Mouse (Mus musculus): ENCODE results near the gene Arhgap11a. TPM values are rescaled to one million over a fixed set of nuclear protein-coding genes. Genes with fewer than 3 reads are reported as not detected.
A peak's percentile ranks its signal among the peaks of the same experiment; 100 is the strongest.

Gene Arhgap11a
- polyA plus RNA-seq, 1 experiment from 2014 or later, result 5.2 TPM

DNA sequence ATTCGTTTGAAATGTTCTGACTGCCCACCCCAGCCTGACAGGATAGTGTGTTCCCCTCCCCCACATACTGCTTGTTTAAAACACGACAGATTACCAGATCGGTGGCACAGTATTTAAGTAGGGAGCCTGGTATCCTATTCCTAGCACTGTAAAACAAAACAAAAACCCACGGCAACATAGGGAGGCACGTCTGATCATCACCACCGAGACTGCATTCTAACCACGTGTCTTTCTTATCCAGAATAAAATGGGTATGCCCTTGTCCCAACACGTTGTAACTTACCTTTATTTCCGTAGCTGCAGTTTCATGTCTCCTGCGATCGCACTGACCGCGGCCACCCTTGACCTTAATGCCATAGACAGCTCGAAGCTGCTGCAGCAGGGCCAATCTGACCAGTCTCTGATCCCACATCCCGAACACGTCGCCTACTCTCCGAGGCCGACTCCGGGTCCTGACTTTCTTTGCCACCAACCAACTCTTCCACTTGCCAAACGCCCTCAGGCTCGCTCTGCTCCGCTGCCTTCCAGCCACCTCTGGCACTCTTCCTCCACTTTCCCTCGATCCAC lies 700 bp downstream of the Arhgap11a start:
- peaks cover 13% of the 10 kb centered on the region for H3K4me1 ChIP-seq (ENCODE audit: control insufficient read depth, insufficient read depth, low read depth, low read length)
- WGBS, result 1% methylated on average over 24 of the region's 24 CpGs
- H3K27ac ChIP-seq (ENCODE audit: low read depth, low read length), result no peak overlapping the region
- H3K4me2 ChIP-seq (ENCODE audit: low read length), result peak overlapping the region; percentile 99
- H3K36me3 ChIP-seq (ENCODE audit: control insufficient read depth, insufficient read depth, low read length), result no peaks in the 10 kb centered on the region
- no peaks in the 10 kb centered on the region; the same call in 1 of the 2 replicates for H3K27me3 ChIP-seq (replicated peaks; ENCODE audit: control insufficient read depth, insufficient read depth, low read length)
- peak overlapping the region; percentile 63 for H3K9ac ChIP-seq (ENCODE audit: low read depth, low read length)
- peak; percentile 3 for ATAC-seq
- H3K9me3 ChIP-seq (ENCODE audit: control insufficient read depth, low read length), result no peaks in the 10 kb centered on the region
- H3K4me3 ChIP-seq (ENCODE audit: low read length), result peak overlapping the region; percentile 84

DNA sequence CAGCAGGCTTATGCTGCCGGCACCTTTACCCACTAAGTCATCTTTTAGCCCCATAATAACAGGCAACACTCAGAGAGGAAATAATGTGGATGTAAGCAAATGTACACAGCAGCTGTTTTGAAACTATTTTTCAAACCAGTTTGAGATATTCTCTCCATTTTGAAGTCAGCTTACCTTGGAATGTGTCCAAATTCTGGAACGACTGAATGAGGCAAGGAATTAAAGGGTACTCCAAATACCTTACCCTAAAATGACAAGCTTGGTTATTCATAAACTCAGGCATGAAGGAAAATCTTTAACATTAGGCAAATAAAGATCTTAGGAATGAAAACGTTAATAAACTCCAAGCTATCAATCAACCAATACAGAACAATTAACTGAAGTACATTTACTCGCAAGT lies 3.4 kb downstream of the Arhgap11a start:
- no peaks in the 10 kb centered on the region for H3K9me3 ChIP-seq (ENCODE audit: control insufficient read depth, low read length)
- peaks cover 13% of the 10 kb centered on the region for H3K4me1 ChIP-seq (ENCODE audit: control insufficient read depth, insufficient read depth, low read depth, low read length)
- H3K27me3 ChIP-seq (replicated peaks; ENCODE audit: control insufficient read depth, insufficient read depth, low read length), result no peaks in the 10 kb centered on the region
- H3K9ac ChIP-seq (ENCODE audit: low read depth, low read length), result no peak overlapping the region
- no peak overlapping the region for H3K4me3 ChIP-seq (ENCODE audit: low read length)
- no peak for ATAC-seq
- no peaks in the 10 kb centered on the region for H3K36me3 ChIP-seq (ENCODE audit: control insufficient read depth, insufficient read depth, low read length)
- 80% methylated on average over 4 of the region's 4 CpGs for WGBS
- H3K27ac ChIP-seq (ENCODE audit: low read depth, low read length), result no peak overlapping the region
- no peak overlapping the region for H3K4me2 ChIP-seq (ENCODE audit: low read length)

DNA sequence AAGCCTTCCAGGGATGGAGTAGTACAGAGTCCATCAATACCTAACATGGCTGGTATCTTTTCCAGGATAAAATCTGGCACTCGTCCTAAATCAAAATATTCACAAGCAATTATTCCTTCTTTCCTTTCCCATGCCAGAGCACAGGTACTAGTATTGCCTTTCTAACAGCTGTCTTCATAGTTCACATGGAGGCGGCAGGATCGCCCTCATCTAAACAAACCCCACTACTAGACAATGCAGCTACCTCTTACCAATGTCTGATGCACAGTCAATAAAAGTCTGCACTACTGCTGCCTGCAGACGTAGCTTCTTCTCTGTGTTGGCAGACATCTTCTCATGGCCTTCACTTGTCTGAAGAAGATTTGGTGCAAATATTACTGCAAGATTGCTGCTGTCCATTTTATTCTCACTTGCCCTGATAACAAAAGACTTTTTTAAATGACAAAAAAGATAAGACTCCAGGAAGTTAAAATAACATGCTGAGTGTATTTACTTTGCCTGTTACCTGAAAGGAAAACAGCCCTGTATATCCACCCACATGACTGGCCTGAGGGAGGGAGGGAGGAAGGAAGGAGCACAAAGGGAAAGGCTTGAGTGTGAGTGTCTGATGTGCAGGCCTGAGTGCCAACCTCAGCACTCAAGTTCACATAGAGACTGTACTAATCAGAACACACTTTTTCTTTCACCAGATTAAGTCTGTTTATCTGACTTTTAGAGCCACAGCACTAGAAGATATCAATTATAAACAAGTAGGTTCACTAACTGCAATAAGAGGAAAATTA lies 6.6 kb downstream of the Arhgap11a start:
- Histone ChIP-seq H3K4me2 (ENCODE audit: low read length) (no peak overlapping the region), H3K36me3 (ENCODE audit: control insufficient read depth, insufficient read depth, low read length) (no peaks in the 10 kb centered on the region), H3K4me3 (ENCODE audit: low read length) (no peak overlapping the region), H3K27me3 (replicated peaks; ENCODE audit: control insufficient read depth, insufficient read depth, low read length) (no peaks in the 10 kb centered on the region), H3K27ac (ENCODE audit: low read depth, low read length) (no peak overlapping the region), H3K4me1 (ENCODE audit: control insufficient read depth, insufficient read depth, low read depth, low read length) (no peaks in the 10 kb centered on the region), H3K9ac (ENCODE audit: low read depth, low read length) (no peak overlapping the region), H3K9me3 (ENCODE audit: control insufficient read depth, low read length) (no peaks in the 10 kb centered on the region)
- no peak for ATAC-seq
- 97% methylated on average over 4 of the region's 4 CpGs for WGBS

GRCm38 (mm10) chr2:113839488-113839887 lies 9.0 kb downstream of the Arhgap11a start:
- H3K27me3 ChIP-seq (replicated peaks; ENCODE audit: control insufficient read depth, insufficient read depth, low read length), result no peaks in the 10 kb centered on the region

DNA sequence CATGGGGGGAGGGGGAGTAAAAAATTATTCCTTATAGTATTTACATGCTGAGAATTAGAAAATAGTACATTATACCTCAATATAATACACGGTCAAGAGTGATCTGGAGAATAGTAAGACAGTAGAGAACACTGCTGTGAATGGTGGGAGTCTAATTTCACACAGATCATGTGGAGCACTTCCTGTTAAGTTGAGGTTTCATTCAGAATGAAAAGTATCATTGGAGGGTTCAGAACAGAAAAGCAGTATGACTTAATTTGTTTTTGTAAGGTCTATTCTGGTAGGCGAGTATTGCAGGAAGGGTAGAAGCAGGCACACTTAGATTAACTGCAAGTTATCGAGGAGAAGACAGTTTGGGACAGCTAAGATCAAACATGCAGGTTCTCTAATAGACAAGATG lies 13.2 kb downstream of the Arhgap11a start:
- no peaks in the 10 kb centered on the region for H3K4me1 ChIP-seq (ENCODE audit: control insufficient read depth, insufficient read depth, low read depth, low read length)
- H3K9me3 ChIP-seq (ENCODE audit: control insufficient read depth, low read length), result no peaks in the 10 kb centered on the region
- ATAC-seq, result no peak
- 89% methylated on average over 3 of the region's 3 CpGs for WGBS
- H3K4me2 ChIP-seq (ENCODE audit: low read length), result no peak overlapping the region
- H3K36me3 ChIP-seq (ENCODE audit: control insufficient read depth, insufficient read depth, low read length), result no peaks in the 10 kb centered on the region
- H3K27me3 ChIP-seq (replicated peaks; ENCODE audit: control insufficient read depth, insufficient read depth, low read length), result no peaks in the 10 kb centered on the region
- H3K27ac ChIP-seq (ENCODE audit: low read depth, low read length), result no peak overlapping the region
- no peak overlapping the region for H3K9ac ChIP-seq (ENCODE audit: low read depth, low read length)
- H3K4me3 ChIP-seq (ENCODE audit: low read length), result no peak overlapping the region

More at GRCm38 (mm10) chr2:113839488-113839887, 9.0 kb downstream of the Arhgap11a start:
- WGBS, result 80% methylated on average over 4 of the region's 4 CpGs
- no peaks in the 10 kb centered on the region for H3K4me1 ChIP-seq (ENCODE audit: control insufficient read depth, insufficient read depth, low read depth, low read length)
- no peak for ATAC-seq
- no peak overlapping the region for H3K27ac ChIP-seq (ENCODE audit: low read depth, low read length)
- H3K9me3 ChIP-seq (ENCODE audit: control insufficient read depth, low read length), result no peaks in the 10 kb centered on the region
- H3K9ac ChIP-seq (ENCODE audit: low read depth, low read length), result no peak overlapping the region
- no peaks in the 10 kb centered on the region for H3K36me3 ChIP-seq (ENCODE audit: control insufficient read depth, insufficient read depth, low read length)
- H3K4me3 ChIP-seq (ENCODE audit: low read length), result no peak overlapping the region
- H3K4me2 ChIP-seq (ENCODE audit: low read length), result no peak overlapping the region

- Histone ChIP-seq H3K9ac (ENCODE audit: low read depth, low read length) (peak within 1 kb of the TSS; percentile 73), H3K36me3 (ENCODE audit: control insufficient read depth, insufficient read depth, low read length) (no peaks in the 10 kb centered on the region), H3K27ac (ENCODE audit: low read depth, low read length) (peak within 1 kb of the TSS; percentile 91), H3K9me3 (ENCODE audit: control insufficient read depth, low read length) (no peaks in the 10 kb centered on the region), H3K4me3 (ENCODE audit: low read length) (peak within 1 kb of the TSS; percentile 45), H3K27me3 (replicated peaks; ENCODE audit: control insufficient read depth, insufficient read depth, low read length) (no peaks in the 10 kb centered on the region), H3K4me2 (ENCODE audit: low read length) (peak within 1 kb of the TSS; percentile 80), H3K4me1 (ENCODE audit: control insufficient read depth, insufficient read depth, low read depth, low read length) (peaks cover 27% of the 10 kb centered on the region)
- peak; percentile 98 for ATAC-seq
- WGBS, result 7% methylated on average over 23 of the region's 23 CpGs
Measured at GRCm38 (mm10) chr2:113828943-113829882, 19.2 kb downstream of the Arhgap11a start, which contains the start of gene Scg5. Gene Scg5 (minus strand): TSS chr2:113829121.

- ATAC-seq, result peak; percentile 95
- H3K9me3 ChIP-seq (ENCODE audit: control insufficient read depth, low read length), result no peaks in the 10 kb centered on the region
- peak overlapping the region; percentile 45 for H3K4me3 ChIP-seq (ENCODE audit: low read length)
- peak overlapping the region; percentile 73 for H3K9ac ChIP-seq (ENCODE audit: low read depth, low read length)
- H3K4me2 ChIP-seq (ENCODE audit: low read length), result peak overlapping the region; percentile 80
- no peaks in the 10 kb centered on the region for H3K27me3 ChIP-seq (replicated peaks; ENCODE audit: control insufficient read depth, insufficient read depth, low read length)
- WGBS, result 3% methylated on average over 17 of the region's 17 CpGs
- peak overlapping the region; percentile 91 for H3K27ac ChIP-seq (ENCODE audit: low read depth, low read length)
- peaks cover 27% of the 10 kb centered on the region for H3K4me1 ChIP-seq (ENCODE audit: control insufficient read depth, insufficient read depth, low read depth, low read length)
- H3K36me3 ChIP-seq (ENCODE audit: control insufficient read depth, insufficient read depth, low read length), result no peaks in the 10 kb centered on the region
Measured at GRCm38 (mm10) chr2:113828086-113828942, 20.1 kb downstream of the Arhgap11a start.

- H3K4me2 ChIP-seq (ENCODE audit: low read length), result no peak overlapping the region
- H3K36me3 ChIP-seq (ENCODE audit: control insufficient read depth, insufficient read depth, low read length), result peaks cover 9% of the 10 kb centered on the region
- peaks cover 27% of the 10 kb centered on the region for H3K4me1 ChIP-seq (ENCODE audit: control insufficient read depth, insufficient read depth, low read depth, low read length)
- 0% methylated on average over 2 of the region's 2 CpGs for WGBS
- no peak overlapping the region for H3K27ac ChIP-seq (ENCODE audit: low read depth, low read length)
- H3K9ac ChIP-seq (ENCODE audit: low read depth, low read length), result no peak overlapping the region
- no peak overlapping the region for H3K4me3 ChIP-seq (ENCODE audit: low read length)
- no peaks in the 10 kb centered on the region for H3K27me3 ChIP-seq (replicated peaks; ENCODE audit: control insufficient read depth, insufficient read depth, low read length)
- ATAC-seq, result no peak
- H3K9me3 ChIP-seq (ENCODE audit: control insufficient read depth, low read length), result no peaks in the 10 kb centered on the region
Measured at GRCm38 (mm10) chr2:113823909-113824308, 24.6 kb downstream of the Arhgap11a start.

All from hindbrain, embryonic 16.5 days (tissue).